Mouse (Mus musculus) layer of hippocampus, adult 11-12 months (tissue): Measurements from ENCODE around the gene Gm2012.
"Not testable (repeated sequence)": the region's sequence is repeated elsewhere in the genome, so short reads cannot be mapped to it uniquely, and the experiment has no call there.

Experiments used
- DNase-seq: peaks from one replicate; pipeline ENCODE4 v3.0.0; 2022; ENCODE audit warnings: low spot score

The Gm2012 gene

GRCm38 (mm10) chrX:26231255-26231654 lies at the start of gene Gm2012:
Gm2012 (minus strand) TSS chrX:26231355.
- DNase-seq: not testable (repeated sequence)

GRCm38 (mm10) chrX:26159146-26159545 lies 72.0 kb downstream of the Gm2012 start:
- not testable (repeated sequence) for DNase-seq
